34 mouse cellular contexts compared by ENCODE assay signal in the genomic region with DNA sequence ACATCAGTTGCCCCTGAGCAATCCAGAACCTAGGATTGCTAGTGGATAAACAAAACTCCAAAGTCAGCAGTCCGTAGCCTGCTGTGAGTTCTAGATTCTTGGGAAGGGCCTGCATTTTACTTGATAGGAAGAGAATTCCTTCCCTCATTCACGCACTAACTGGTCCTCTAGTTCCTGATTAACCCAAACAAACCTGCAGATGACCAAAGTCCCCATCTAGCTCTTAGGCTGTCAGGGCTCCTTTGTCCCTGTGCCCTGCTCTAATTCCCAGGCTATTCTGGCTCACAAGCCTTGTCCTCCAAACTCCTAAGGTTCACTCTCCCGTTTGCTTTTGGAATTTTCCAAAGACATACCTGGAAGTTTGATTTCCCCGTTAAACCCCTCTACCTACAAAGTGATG. TPM values are rescaled to one million over a fixed set of nuclear protein-coding genes. Genes with fewer than 3 reads are reported as not detected.
DNase-seq lines count a peak whose midpoint lies in the region; ATAC-seq and TF ChIP-seq lines count a peak whose summit lies in the region.
"Had no signal": no experiment of that assay in that cellular context is flagged by ENCODE, and none has a peak within 500 bp of the region (broad histone marks: within the 10 kb centered on the region; RNA-seq: fewer than 3 reads in every experiment).

No protein-coding gene starts in this region.

- TF ChIP-seq CTCF in kidney, adult 2 months (conservative IDR thresholded peaks at IDR 0.05; ENCODE audit: insufficient read depth, insufficient read length, low read depth, low read length): no peak
- no peak for TF ChIP-seq CTCF in embryonic fibroblast, embryonic 13.5 days (IDR thresholded peaks at IDR 0.05; ENCODE audit: borderline replicate concordance, insufficient read depth, low read length)

- no peak for ATAC-seq in kidney, embryonic 15.5 days (replicated peaks; ENCODE audit: low FRiP score)
- no peak for ATAC-seq in hindbrain, embryonic 14.5 days (ENCODE audit: low FRiP score)
- no peak for ATAC-seq in inflammation-experienced regulatory T-cells, adult 6 months
- ATAC-seq: activated CD4-positive, CD25-positive, alpha-beta regulatory T cell, adult 4 months; forebrain, embryonic 13.5 days had no signal

- H3K9me3 ChIP-seq in kidney, embryonic 15.5 days (replicated peaks): no peaks in the 10 kb centered on the region; the same call in 1 of the 2 replicates
- no peaks in the 10 kb centered on the region for H3K9me3 ChIP-seq in hindbrain, embryonic 14.5 days (ENCODE audit: control insufficient read depth, low read length)
- H3K9me3 ChIP-seq: forebrain, embryonic 13.5 days; hindbrain, embryonic 13.5 days; limb, embryonic 12.5 days; liver, embryonic 13.5 days had no signal

- TF ChIP-seq POLR2A in kidney, adult 2 months (IDR thresholded peaks at IDR 0.05; ENCODE audit: low read depth, low read length): no peak
- TF ChIP-seq POLR2A in embryonic fibroblast, embryonic 13.5 days (IDR thresholded peaks at IDR 0.05; ENCODE audit: low read depth, low read length): no peak

- peak; percentile 89 for DNase-seq in kidney, adult 2 months
- DNase-seq in kidney, postnatal 4 days: no peak
- peak; percentile 53 to 77 for DNase-seq in kidney, postnatal 36 days
- no peak for DNase-seq in hindbrain, embryonic 14.5 days (ENCODE audit: low spot score)
- DNase-seq: adrenal gland, adult 2 months; adrenal gland, postnatal 36 days; B cell, adult 2 months; cerebellum, adult 18-20 months; cerebellum, postnatal 10 days; gastrocnemius, postnatal 25 days; heart, adult 18-20 months; heart, postnatal 4 days; liver, embryonic 13.5 days; lung, adult 2 months; lung, postnatal 10 days; midbrain, embryonic 14.5 days; right cerebral cortex, postnatal 14 days; thymus, postnatal 25 days had no signal

- H3K9ac ChIP-seq in kidney, embryonic 15.5 days: no peak overlapping the region
- H3K9ac ChIP-seq in hindbrain, embryonic 14.5 days: no peak overlapping the region
- H3K9ac ChIP-seq: forebrain, embryonic 13.5 days; hindbrain, embryonic 13.5 days; limb, embryonic 12.5 days; liver, embryonic 13.5 days had no signal

- no peaks in the 10 kb centered on the region for H3K27me3 ChIP-seq in kidney, adult 2 months (replicated peaks; ENCODE audit: control insufficient read depth, insufficient read depth, low read length)
- H3K27me3 ChIP-seq in kidney, embryonic 15.5 days: no peaks in the 10 kb centered on the region
- H3K27me3 ChIP-seq in hindbrain, embryonic 14.5 days (ENCODE audit: control insufficient read depth, insufficient read depth, low read length): no peaks in the 10 kb centered on the region
- H3K27me3 ChIP-seq: forebrain, embryonic 13.5 days; hindbrain, embryonic 13.5 days; limb, embryonic 12.5 days; liver, embryonic 13.5 days had no signal

- H3K4me1 ChIP-seq in kidney, adult 2 months (ENCODE audit: control insufficient read depth, insufficient read depth, low read length): peaks cover 34% of the 10 kb centered on the region
- H3K4me1 ChIP-seq in embryonic fibroblast, embryonic 13.5 days (ENCODE audit: control insufficient read depth, insufficient read depth, low read length): peaks cover 24% of the 10 kb centered on the region
- peaks cover 57% of the 10 kb centered on the region for H3K4me1 ChIP-seq in kidney, embryonic 15.5 days
- H3K4me1 ChIP-seq in hindbrain, embryonic 14.5 days (replicated peaks; ENCODE audit: control insufficient read depth, insufficient read depth, low read length): no peaks in the 10 kb centered on the region
- H3K4me1 ChIP-seq: forebrain, embryonic 13.5 days had no signal

- H3K4me3 ChIP-seq in kidney, adult 2 months (ENCODE audit: insufficient read depth, low read depth, low read length): no peak overlapping the region
- H3K4me3 ChIP-seq in embryonic fibroblast, embryonic 13.5 days (ENCODE audit: insufficient read depth, low read length): no peak overlapping the region
- H3K4me3 ChIP-seq in kidney, embryonic 15.5 days (replicated peaks): no peak overlapping the region
- H3K4me3 ChIP-seq in hindbrain, embryonic 14.5 days (replicated peaks; ENCODE audit: low read length): no peak overlapping the region
- H3K4me3 ChIP-seq: forebrain, embryonic 13.5 days; hindbrain, embryonic 13.5 days; left cerebral cortex, adult 2 months; limb, embryonic 12.5 days; liver, embryonic 13.5 days had no signal

- no peak overlapping the region for H3K4me2 ChIP-seq in kidney, embryonic 15.5 days
- H3K4me2 ChIP-seq in hindbrain, embryonic 14.5 days (replicated peaks): no peak overlapping the region
- H3K4me2 ChIP-seq: forebrain, embryonic 13.5 days; heart, embryonic 11.5 days; hindbrain, embryonic 13.5 days; limb, embryonic 12.5 days; liver, embryonic 13.5 days had no signal

- 44% methylated on average over 4 of the region's 4 CpGs for WGBS in kidney, adult 2 months
- WGBS in kidney, embryonic 15.5 days: 79% methylated on average over 4 of the region's 4 CpGs
- WGBS in hindbrain, embryonic 14.5 days: 89% methylated on average over 4 of the region's 4 CpGs

- peaks cover 4% of the 10 kb centered on the region; the same call in 1 of the 2 replicates for H3K36me3 ChIP-seq in kidney, adult 2 months (ENCODE audit: control insufficient read depth, insufficient read depth, low read length)
- H3K36me3 ChIP-seq in kidney, embryonic 15.5 days: peaks cover 42% of the 10 kb centered on the region
- no peaks in the 10 kb centered on the region for H3K36me3 ChIP-seq in hindbrain, embryonic 14.5 days (replicated peaks; ENCODE audit: control insufficient read depth, insufficient read depth)

- peak overlapping the region; percentile 91 for H3K27ac ChIP-seq in kidney, adult 2 months (ENCODE audit: insufficient read depth, low read depth, low read length)
- peak overlapping the region; percentile 66 for H3K27ac ChIP-seq in embryonic fibroblast, embryonic 13.5 days (ENCODE audit: insufficient read depth, low read length)
- peak overlapping the region; percentile 90 for H3K27ac ChIP-seq in kidney, embryonic 15.5 days
- H3K27ac ChIP-seq in hindbrain, embryonic 14.5 days: no peak overlapping the region
- H3K27ac ChIP-seq: forebrain, embryonic 13.5 days; hindbrain, embryonic 13.5 days; left cerebral cortex, adult 2 months; limb, embryonic 12.5 days; liver, embryonic 13.5 days; macrophage had no signal

RNA-seq across cellular contexts. Expression of a gene that starts 2.8 kb away (rescaled TPM):
- 193 and 201 TPM in 2 replicates for polyA plus RNA-seq in kidney, adult 2 months (2012; rRNA removed)
- polyA plus RNA-seq in embryonic fibroblast, embryonic 13.5 days (2011; ENCODE audit: insufficient read length, low read depth, missing spikeins): 4.8 and 6.7 TPM in 2 replicates
- 29.0 and 29.2 TPM in 2 replicates for polyA plus RNA-seq in kidney, embryonic 15.5 days (2015; fragmentation: Nextera tagmentation; extraction: Ambion mirVana)
- 0.61 and 0.71 TPM in 2 replicates for polyA plus RNA-seq in hindbrain, embryonic 14.5 days (2014; fragmentation: Nextera tagmentation; extraction: Ambion mirVana)
- polyA plus RNA-seq in inflammation-experienced regulatory T-cells, adult 6 months (2017; shearing (Covaris generic)): not detected
- polyA plus RNA-seq: activated CD4-positive, CD25-positive, alpha-beta regulatory T cell, adult 4 months; macrophage; neural tube, embryonic 14.5 days had no signal

RNA-seq across cellular contexts. Expression of a gene that starts 23.1 kb away (rescaled TPM):
- polyA plus RNA-seq in kidney, adult 2 months (2012; rRNA removed): 21.7 and 26.1 TPM in 2 replicates
- 19.2 and 20.4 TPM in 2 replicates for polyA plus RNA-seq in embryonic fibroblast, embryonic 13.5 days (2011; ENCODE audit: insufficient read length, low read depth, missing spikeins)
- polyA plus RNA-seq in kidney, embryonic 15.5 days (2015; fragmentation: Nextera tagmentation; extraction: Ambion mirVana): 74.6 and 78.2 TPM in 2 replicates
- polyA plus RNA-seq in hindbrain, embryonic 14.5 days (2014; fragmentation: Nextera tagmentation; extraction: Ambion mirVana): 8.3 and 8.4 TPM in 2 replicates
- polyA plus RNA-seq in inflammation-experienced regulatory T-cells, adult 6 months (2017; shearing (Covaris generic)): 100 to 1,000 TPM in 2 of 3 experiments, 10 to 100 TPM in 1; 87.2 to 159 (median 107) TPM

RNA-seq across cellular contexts. Expression of a gene that starts 36.5 kb away (rescaled TPM):
- not detected in 2 replicates for polyA plus RNA-seq in kidney, adult 2 months (2012; rRNA removed)
- polyA plus RNA-seq in embryonic fibroblast, embryonic 13.5 days (2011; ENCODE audit: insufficient read length, low read depth, missing spikeins): not detected in 2 replicates
- not detected in 2 replicates for polyA plus RNA-seq in kidney, embryonic 15.5 days (2015; fragmentation: Nextera tagmentation; extraction: Ambion mirVana)
- not detected in 2 replicates for polyA plus RNA-seq in hindbrain, embryonic 14.5 days (2014; fragmentation: Nextera tagmentation; extraction: Ambion mirVana)
- under 1 TPM in 1 of 3 experiments, not detected in 2; 0.50 TPM for polyA plus RNA-seq in inflammation-experienced regulatory T-cells, adult 6 months (2017; shearing (Covaris generic))
- polyA plus RNA-seq: activated CD4-positive, CD25-positive, alpha-beta regulatory T cell, adult 4 months; adrenal gland, adult 2 months; brain, embryonic 14.5 days; embryonic facial prominence, embryonic 14.5 days; forebrain, embryonic 13.5 days; heart, embryonic 11.5 days; heart, embryonic 16.5 days; hindbrain, embryonic 13.5 days; limb, embryonic 12.5 days; liver, embryonic 13.5 days; lung, adult 2 months; macrophage; midbrain, embryonic 14.5 days; neural tube, embryonic 14.5 days; small intestine, adult 2 months; stomach, embryonic 14.5 days had no signal

Comparison
In these comparisons a context has a peak if more than half of its experiments do, and no peak if none do; other contexts are left out.
1. DNase-seq: peak in kidney, adult 2 months (single experiment) and kidney, postnatal 36 days (2 of 2); none in kidney, postnatal 4 days (0 of 2) and hindbrain, embryonic 14.5 days (single experiment).